Mouse (Mus musculus) hematopoietic stem cell, adult 5-6 weeks (primary cell): ENCODE data around the gene Olfr1368. TPM values are rescaled to one million over a fixed set of nuclear protein-coding genes. Genes with fewer than 3 reads are reported as not detected.
"Not testable (repeated sequence)": the region's sequence is repeated elsewhere in the genome, so short reads cannot be mapped to it uniquely, and the experiment has no call there.

ENCODE experiments used
- ATAC-seq, 2 experiments: fragments of 125-278 bp in 1 of 2; replicated peaks in 1 of 2; 2 replicates each; pipeline ENCODE4 v1.8.0; 2016 to 2017; ENCODE audit warnings: inconsistent platforms in 2 of 2, mild to moderate bottlenecking in 2 of 2, moderate number of reproducible peaks in 2 of 2, low read depth in 1 of 2, moderate TSS enrichment in 1 of 2; ENCODE audit not compliant: low FRiP score in 2 of 2, poor library complexity in 2 of 2, severe bottlenecking in 2 of 2, insufficient read depth in 1 of 2, low TSS enrichment in 1 of 2
- total RNA-seq: library from RNA; stranded (forward); fragments of 172-1452, 232-1000 nt; gene quantifications from 2 replicates; pipeline ENCODE4 v1.2.3, GENCODE M21; 2017

Olfr1368 gene
- total RNA-seq, 1 experiment from 2014 or later: not detected

- ATAC-seq: peak; percentile 43 to 51
Observed at GRCm38 (mm10) chr13:21169657-21170430, 24.2 kb upstream of the Olfr1368 start.

- no peak for ATAC-seq
Observed at GRCm38 (mm10) chr13:21169121-21169656, 23.5 kb upstream of the Olfr1368 start.

GRCm38 (mm10) chr13:21168371-21169011, 22.8 kb upstream of the Olfr1368 start:
- ATAC-seq: no peak

DNA sequence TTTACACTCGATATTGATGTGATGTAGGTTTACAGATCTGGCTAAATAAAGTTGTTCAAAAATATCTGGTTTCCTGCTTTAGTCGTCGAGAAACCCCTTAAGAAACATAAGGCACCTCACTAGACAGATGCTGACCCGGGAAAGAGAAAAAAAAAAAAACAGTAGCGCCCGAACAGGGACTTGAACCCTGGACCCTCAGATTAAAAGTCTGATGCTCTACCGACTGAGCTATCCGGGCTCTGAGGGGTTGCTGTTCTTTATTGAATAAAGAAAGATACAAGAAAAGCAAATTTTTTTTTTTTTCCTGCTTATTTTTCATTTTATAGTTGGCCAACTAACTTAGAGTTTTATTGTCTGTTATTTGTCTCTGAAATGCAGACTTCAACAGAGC, 22.2 kb upstream of the Olfr1368 start:
- ATAC-seq: peak in 1 of 2 experiments; percentile 9; a peak in 2 of 4 replicates

- ATAC-seq: peak; percentile 4 to 27; a peak in 3 of 4 replicates
Observed at GRCm38 (mm10) chr13:21166936-21167909, 21.6 kb upstream of the Olfr1368 start.

DNA sequence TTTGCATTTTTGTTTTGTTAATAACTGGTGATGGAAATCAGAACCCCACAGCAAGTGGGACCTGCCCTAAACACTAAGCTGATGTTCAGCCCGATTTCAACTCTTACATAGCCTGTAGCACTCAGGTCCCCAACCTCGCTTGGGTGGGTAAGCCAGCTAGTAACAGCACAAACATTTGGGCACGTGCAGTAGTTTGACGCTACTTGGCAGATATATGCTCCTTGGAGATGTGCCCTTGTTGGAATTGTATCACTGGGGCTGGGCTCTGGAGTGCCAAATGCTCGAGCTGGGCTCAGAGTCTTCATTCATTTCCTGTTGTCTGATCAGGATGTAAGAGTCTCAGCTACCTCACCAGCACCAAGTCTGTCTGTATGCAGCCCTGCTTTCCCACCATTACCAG, 16.9 kb upstream of the Olfr1368 start:
- no peak for ATAC-seq

GRCm38 (mm10) chr13:21161591-21161990, 15.9 kb upstream of the Olfr1368 start:
- no peak for ATAC-seq

DNA sequence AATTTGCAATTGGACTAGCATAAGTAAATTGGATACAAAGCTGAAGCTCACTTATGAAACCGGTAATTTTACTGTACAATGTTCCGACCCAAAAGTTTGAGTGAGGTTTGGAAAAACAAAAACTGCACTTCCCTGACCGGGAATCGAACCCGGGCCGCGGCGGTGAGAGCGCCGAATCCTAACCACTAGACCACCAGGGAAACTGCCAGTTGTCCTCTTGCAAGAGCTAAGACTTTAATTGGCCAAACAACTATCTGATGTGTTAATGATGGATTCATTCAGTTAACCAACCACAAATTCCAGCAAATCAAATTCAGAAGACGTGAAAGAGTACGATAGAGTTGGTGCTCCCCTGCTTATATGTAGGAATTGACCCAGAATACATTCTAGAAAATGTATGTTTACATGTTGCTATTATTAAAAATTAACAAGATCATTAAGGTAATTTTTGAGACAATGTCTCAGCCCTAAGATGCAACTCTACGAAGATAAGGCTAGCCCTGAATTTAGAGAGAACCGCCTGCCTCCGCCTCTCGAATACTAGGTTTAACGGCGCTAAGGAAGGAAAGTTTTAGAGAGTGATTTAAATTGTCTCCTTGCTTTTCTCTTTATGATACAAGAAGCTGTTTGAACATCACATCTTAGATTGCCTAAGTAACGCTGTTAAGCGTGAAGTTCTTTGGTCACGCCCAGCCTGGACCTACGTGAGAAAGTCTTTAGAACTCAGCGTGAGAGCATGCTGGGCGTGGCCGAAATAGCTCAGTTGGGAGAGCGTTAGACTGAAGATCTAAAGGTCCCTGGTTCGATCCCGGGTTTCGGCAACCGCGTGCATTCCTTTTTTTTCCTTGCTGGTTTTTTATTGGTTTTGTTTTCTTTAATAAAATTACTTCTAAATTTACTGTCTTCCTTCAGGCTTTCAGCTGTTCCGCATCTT, 15.3 kb upstream of the Olfr1368 start:
- ATAC-seq: peak; percentile 62 to 73

DNA sequence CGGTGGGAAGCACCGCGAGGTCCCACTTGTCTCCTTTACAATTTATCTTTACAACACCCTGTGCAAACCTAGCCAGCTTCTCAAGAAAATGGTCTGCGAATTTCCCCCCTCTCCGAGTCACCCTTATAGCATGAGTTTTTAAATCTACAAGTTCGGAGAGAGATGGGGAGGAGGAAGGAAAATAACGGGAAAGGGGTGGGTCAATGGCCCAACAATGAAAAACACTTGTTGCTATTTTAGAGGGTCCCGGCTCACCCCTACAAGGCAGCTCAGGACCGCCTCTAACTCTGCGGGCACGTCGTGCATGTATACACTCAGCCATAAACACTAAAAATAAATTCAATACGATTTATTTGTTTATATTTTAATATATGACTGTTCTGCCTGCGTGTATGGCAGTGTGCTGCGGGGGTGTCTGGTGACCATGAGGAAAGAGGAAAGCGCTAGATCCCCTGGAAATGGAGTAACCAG, 14.4 kb upstream of the Olfr1368 start:
- no peak for ATAC-seq

DNA sequence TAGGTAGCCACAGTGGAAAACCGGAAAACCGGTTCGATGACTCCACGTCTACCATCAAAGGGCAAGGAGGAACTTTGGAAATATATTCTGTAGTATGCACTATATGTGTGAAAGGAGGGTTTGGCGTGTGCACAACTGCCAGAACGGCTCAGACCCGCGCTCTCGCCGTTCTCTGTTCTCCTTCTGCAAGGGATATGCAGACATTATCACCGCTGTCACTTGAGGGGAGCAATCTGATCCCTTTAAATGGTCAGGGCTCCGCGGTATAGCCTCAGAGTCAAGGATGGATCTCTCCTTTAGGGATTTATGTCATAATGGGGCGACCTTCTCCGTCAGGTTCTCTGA, 13.8 kb upstream of the Olfr1368 start:
- no peak for ATAC-seq

DNA sequence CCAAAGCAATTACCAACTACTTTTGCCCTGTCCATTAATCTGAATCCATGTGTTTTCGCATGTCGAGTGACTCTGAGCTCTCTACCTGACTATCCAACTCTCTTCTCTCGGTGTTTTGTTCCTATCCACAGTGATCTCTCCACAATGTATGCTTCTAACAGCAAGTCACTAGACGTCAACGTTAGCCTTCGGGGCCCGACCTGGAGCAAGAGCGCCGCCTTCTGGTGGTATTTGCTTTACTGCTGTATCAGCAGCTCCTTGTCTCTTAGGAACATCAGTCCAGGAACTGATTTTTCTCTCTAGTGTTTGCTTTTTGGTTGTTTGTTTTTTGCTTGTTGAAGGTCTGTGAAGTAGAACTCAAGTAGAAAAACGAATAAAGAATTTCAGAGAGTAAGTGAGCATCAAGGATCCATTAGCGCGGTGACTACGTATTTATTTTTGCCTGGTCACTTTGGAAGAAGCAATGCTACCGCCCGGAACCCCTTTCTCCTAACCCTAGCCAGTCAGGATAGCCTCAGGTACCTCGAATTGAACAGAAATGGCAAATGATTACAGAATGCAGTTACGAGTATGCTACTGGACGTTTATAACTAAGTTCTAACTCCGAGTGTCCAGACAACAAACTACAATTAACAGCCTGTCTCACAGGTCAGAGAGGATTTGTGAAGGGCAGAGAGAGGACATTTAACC, 13.3 kb upstream of the Olfr1368 start:
- peak; percentile 73 for ATAC-seq

GRCm38 (mm10) chr13:21158071-21158470, 12.4 kb upstream of the Olfr1368 start:
- ATAC-seq: no peak

DNA sequence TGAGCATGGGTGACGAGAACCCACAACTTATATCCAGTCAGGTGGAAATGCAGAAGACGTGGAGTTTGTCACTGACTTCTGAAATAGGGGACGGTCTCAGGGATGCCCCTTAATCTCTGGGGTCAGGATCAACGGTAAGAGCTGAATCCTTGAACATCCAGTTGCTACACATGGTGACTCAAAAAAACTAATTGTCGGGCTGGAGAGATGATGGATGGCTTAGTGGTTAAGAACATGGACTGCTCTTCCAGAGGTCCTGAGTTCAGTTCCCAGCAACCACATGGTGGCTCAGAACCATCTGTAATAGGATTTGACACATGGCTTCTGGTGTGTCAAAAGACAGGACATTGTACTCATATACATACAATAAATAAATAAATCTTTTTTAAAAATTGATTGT, 10.2 kb upstream of the Olfr1368 start:
- ATAC-seq: no peak

DNA sequence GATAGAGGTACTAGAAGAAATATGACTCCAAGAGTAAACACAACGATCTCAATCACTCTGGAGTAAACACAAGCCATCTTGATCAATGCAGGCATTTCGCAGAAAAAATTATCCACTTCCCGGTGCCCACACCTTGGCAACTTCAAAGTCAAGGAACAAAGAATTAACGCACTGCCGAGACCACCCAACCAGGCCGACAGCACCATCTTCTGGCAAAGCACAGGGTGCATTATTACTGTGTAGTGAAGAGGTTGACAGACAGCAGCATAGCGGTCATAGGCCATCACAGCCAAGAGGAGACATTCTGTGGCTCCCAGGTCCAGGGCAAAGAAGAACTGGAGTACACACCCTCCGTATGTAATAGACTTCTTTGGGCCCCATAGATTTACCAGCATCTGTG, 3.2 kb downstream of the Olfr1368 start:
- ATAC-seq: peak; percentile 17 to 51; a peak in 1 of 4 replicates

- not testable (repeated sequence) for ATAC-seq
Observed at GRCm38 (mm10) chr13:21129339-21129738, 16.3 kb downstream of the Olfr1368 start, which contains the start of gene Olfr263. Gene Olfr263 (plus strand): TSS chr13:21129639.

DNA sequence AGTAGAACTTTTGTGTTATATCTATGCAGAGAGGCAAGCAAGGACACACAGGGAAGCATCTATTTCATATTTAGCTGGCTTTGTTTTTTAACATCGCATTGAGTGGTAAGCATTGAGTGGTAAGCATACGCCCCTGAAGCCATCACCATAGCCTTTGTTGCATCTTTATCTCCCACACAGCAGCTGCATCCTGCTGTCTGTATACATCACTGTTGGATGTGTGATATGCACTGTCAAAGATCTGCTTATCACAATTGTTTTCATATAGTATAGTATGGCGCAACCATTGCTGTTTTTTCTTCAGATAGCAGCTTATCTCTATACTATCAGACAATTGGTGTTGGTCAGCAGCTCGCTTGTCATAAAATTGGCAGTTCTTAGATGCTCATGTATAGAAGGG, 31.5 kb downstream of the Olfr1368 start:
- ATAC-seq: no peak
